Mouse (Mus musculus) central nervous system, embryonic 11.5 days (tissue): Measurements from ENCODE around the gene Larp1. TPM values are rescaled to one million over a fixed set of nuclear protein-coding genes. Genes with fewer than 3 reads are reported as not detected.

Source experiments
- polyA plus RNA-seq: library from polyadenylated mRNA; depleted of rRNA; stranded (reverse); fragments of >200 nt; gene quantifications from 2 replicates; pipeline ENCODE4 v1.2.3, GENCODE M21; 2012; rRNA removed

The Larp1 gene
- 45.7 and 49.1 TPM in 2 replicates for polyA plus RNA-seq

DNA sequence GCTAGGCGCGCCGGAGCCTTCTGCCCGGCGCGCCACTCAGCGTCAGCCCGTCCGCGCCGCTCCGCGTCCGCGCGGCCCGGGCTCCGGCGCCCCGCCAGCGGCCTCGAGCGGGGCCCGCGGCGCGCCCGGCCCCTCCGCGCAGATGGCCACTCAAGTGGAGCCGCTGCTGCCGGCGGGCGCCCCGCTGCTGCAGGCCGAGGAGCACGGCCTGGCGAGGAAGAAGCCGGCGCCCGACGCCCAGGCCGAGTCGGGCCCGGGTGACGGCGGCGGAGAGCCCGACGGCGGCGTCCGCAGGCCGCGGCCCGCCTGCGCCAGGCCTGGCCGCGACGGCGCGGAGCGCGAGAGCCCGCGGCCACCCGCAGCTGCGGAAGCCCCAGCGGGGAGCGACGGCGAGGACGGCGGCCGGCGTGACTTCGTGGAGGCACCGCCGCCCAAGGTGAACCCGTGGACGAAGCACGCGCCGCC, at the start of gene Larp1:
Gene Larp1, plus strand, starts transcription at position 14 of the 465 bp plus-strand sequence.

DNA sequence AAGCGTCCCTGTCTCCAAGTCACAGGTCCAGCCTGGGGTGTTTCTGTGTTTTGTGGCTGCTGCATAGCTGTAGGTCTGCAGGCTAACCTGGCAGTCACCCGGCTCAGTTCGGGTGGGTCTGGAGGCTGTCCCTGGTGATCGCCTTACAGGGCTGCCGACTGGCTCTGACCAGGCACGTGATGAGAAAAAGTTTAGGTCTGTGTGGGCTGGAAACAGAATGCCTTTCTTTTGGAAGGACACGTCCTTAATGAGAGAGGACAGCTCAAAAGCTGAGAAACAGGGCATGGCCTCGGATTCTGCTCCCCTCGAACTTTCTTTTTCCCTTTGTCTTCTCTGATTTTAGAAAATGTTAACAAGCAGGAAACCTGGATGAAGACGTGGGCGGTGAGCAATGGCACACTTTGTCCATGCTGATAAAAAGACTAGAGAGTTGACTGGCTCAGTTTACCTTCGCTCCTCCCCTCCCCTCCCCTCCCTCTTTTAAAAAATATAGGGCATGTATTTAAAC, 84.2 kb downstream of the Larp1 start, which contains the start of gene Gm12248:
Gene Gm12248, minus strand, starts transcription at position 114 of the 508 bp plus-strand sequence.

DNA sequence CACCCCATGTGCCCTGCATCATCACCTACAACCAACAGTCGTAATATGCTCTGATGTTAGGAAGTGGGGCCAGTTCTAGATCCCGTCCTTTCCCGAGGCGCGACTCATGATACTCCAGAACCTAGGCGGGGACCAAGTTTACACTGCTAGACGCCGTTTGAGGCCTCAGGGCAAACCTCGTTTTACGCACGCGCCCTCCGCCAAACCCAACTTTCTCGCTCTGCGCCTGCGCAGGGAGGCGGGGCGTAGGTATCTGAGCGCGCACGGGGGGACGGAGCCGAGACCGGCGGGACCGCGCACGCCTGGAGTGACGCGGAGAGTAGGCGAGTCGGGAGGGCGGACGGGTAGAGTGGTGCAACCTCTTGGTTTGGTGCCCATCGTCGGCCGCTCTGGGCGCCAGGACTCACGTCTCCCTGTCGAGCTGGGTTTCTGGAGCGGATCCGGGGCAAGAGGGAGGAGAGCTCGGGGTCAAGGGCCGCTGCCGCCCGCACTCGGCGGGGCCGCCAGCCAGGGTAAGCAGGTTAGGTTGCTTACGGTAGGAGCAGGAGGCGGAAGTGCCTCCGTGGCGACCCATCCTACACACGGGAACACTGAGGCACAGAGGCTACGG, 94.9 kb downstream of the Larp1 start, which contains the start of gene Cnot8:
Gene Cnot8, plus strand, starts transcription at position 457 of the 610 bp plus-strand sequence.

Other genes starting within 250 kb of the Larp1 start
- 29.1 and 34.5 TPM in 2 replicates for gene Sap30l, start 207.4 kb upstream of the Larp1 start, polyA plus RNA-seq
- 2.0 and 6.0 TPM in 2 replicates for gene Hand1, start 176.2 kb upstream of the Larp1 start, polyA plus RNA-seq
- gene Gm12248, start 84.1 kb downstream of the Larp1 start, polyA plus RNA-seq = not detected in 2 replicates
- gene Cnot8, start 95.1 kb downstream of the Larp1 start, polyA plus RNA-seq = 72.0 and 91.1 TPM in 2 replicates
- 13.0 and 16.6 TPM in 2 replicates for gene Gemin5, start 159.5 kb downstream of the Larp1 start, polyA plus RNA-seq
- gene Mrpl22, start 162.6 kb downstream of the Larp1 start, polyA plus RNA-seq = 82.0 and 93.1 TPM in 2 replicates
- 1.5 and 1.8 TPM in 2 replicates for gene Igtp, start 190.5 kb downstream of the Larp1 start, polyA plus RNA-seq
- 0.58 and 0.97 TPM in 2 replicates for gene Irgm2, start 190.6 kb downstream of the Larp1 start, polyA plus RNA-seq